32 mouse cellular contexts compared by ENCODE assay signal in the genomic region with DNA sequence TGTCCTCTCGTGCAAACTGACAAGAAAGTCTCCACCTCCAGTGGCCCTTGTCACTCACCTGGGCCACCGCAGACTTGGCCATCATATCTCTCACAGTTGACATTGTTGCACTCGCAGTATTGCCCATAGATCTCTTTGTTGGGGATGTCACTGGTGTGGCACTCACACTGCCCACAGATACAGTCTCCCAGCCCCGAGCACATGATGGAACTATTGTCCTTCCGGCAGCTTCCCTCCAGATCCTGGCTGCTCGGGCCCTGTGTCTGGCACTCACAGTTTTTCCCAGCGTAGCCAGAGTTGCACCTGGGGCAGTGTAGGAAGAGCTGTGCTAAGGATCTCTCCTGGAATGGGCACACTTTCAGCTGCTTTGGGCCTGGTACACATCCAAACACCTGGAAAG. TPM values are rescaled to one million over a fixed set of nuclear protein-coding genes. Genes with fewer than 3 reads are reported as not detected.
"Had no signal": no experiment of that assay in that cellular context is flagged by ENCODE, and none has a peak within 500 bp of the region (broad histone marks: within the 10 kb centered on the region; RNA-seq: fewer than 3 reads in every experiment).

No protein-coding gene starts in this region.

- H3K4me3 ChIP-seq: left cerebral cortex, adult 2 months; limb, embryonic 10.5 days; limb, embryonic 12.5 days; limb, embryonic 13.5 days; limb, embryonic 15.5 days; liver, embryonic 12.5 days; liver, embryonic 13.5 days; liver, embryonic 15.5 days; lung, embryonic 15.5 days; megakaryocyte, embryonic 14.5 days; midbrain, embryonic 10.5 days; midbrain, embryonic 12.5 days; midbrain, embryonic 13.5 days; midbrain, embryonic 15.5 days; myocyte had no signal

- H3K36me3 ChIP-seq: limb, embryonic 10.5 days; limb, embryonic 12.5 days; limb, embryonic 13.5 days; limb, embryonic 15.5 days; liver, embryonic 12.5 days; liver, embryonic 13.5 days; liver, embryonic 15.5 days; lung, embryonic 15.5 days; midbrain, embryonic 10.5 days; midbrain, embryonic 12.5 days; midbrain, embryonic 13.5 days; midbrain, embryonic 15.5 days had no signal

- H3K27ac ChIP-seq: left cerebral cortex, adult 2 months; limb, embryonic 10.5 days; limb, embryonic 12.5 days; limb, embryonic 13.5 days; limb, embryonic 15.5 days; liver, embryonic 12.5 days; liver, embryonic 13.5 days; liver, embryonic 14.5 days; liver, embryonic 15.5 days; lung, embryonic 15.5 days; macrophage; midbrain, embryonic 10.5 days; midbrain, embryonic 12.5 days; midbrain, embryonic 13.5 days; midbrain, embryonic 15.5 days had no signal

- H3K9me3 ChIP-seq: limb, embryonic 10.5 days; limb, embryonic 12.5 days; limb, embryonic 13.5 days; limb, embryonic 15.5 days; liver, embryonic 12.5 days; liver, embryonic 13.5 days; liver, embryonic 15.5 days; lung, embryonic 15.5 days; megakaryocyte, embryonic 14.5 days; midbrain, embryonic 10.5 days; midbrain, embryonic 12.5 days; midbrain, embryonic 13.5 days; midbrain, embryonic 15.5 days had no signal

- H3K27me3 ChIP-seq: limb, embryonic 13.5 days; limb, embryonic 15.5 days; liver, embryonic 13.5 days; liver, embryonic 15.5 days; lung, embryonic 15.5 days; midbrain, embryonic 13.5 days; midbrain, embryonic 15.5 days had no signal

- H3K4me1 ChIP-seq: limb, embryonic 10.5 days; limb, embryonic 12.5 days; limb, embryonic 13.5 days; limb, embryonic 15.5 days; liver, embryonic 12.5 days; liver, embryonic 13.5 days; liver, embryonic 15.5 days; lung, embryonic 15.5 days; megakaryocyte, embryonic 14.5 days; midbrain, embryonic 10.5 days; midbrain, embryonic 12.5 days; midbrain, embryonic 13.5 days; midbrain, embryonic 15.5 days had no signal

- DNase-seq: left cerebral cortex, postnatal 4 days; liver; liver, embryonic 13.5 days; liver, postnatal 0 days; lung, adult 18-20 months; lung, adult 2 months; lung, embryonic 14.5 days; lung, postnatal 10 days; lung, postnatal 14 days; lung, postnatal 36 days; lung, postnatal 4 days; midbrain, embryonic 14.5 days had no signal

RNA-seq across cellular contexts. Expression of a gene that starts 16.7 kb away (rescaled TPM):
- polyA plus RNA-seq: limb, embryonic 13.5 days; liver, adult 2 months; midbrain, embryonic 10.5 days; midbrain, embryonic 11.5 days; midbrain, embryonic 12.5 days; midbrain, embryonic 13.5 days; midbrain, embryonic 14.5 days; midbrain, embryonic 15.5 days; midbrain, embryonic 16.5 days; midbrain, postnatal 0 days had no signal

RNA-seq across cellular contexts. Expression of a gene that starts 40.7 kb away (rescaled TPM):
- polyA plus RNA-seq: liver, adult 2 months; liver, postnatal 0 days; macrophage; myocyte had no signal
